Mouse (Mus musculus) erythroblast, embryonic 14.5 days (primary cell): Measurements from ENCODE around the gene Nol8. TPM values are rescaled to one million over a fixed set of nuclear protein-coding genes. Genes with fewer than 3 reads are reported as not detected.
A peak's percentile ranks its signal among the peaks of the same experiment; 100 is the strongest.

ENCODE experiments used
- H3K27me3 ChIP-seq: 2 replicates; pipeline ENCODE4 v1.6.1; 2012; ENCODE audit warnings: inconsistent platforms; ENCODE audit not compliant: control insufficient read depth
- H3K36me3 ChIP-seq: 2 replicates; pipeline ENCODE4 v1.6.1; 2012; ENCODE audit warnings: mild to moderate bottlenecking, inconsistent platforms; ENCODE audit not compliant: control insufficient read depth
- H3K4me1 ChIP-seq: 2 replicates; pipeline ENCODE4 v1.6.1; 2012; ENCODE audit warnings: inconsistent platforms; ENCODE audit not compliant: control insufficient read depth
- H3K4me3 ChIP-seq: replicated peaks from 2 replicates; pipeline ENCODE3; 2012; ENCODE audit warnings: moderate library complexity, mild to moderate bottlenecking, inconsistent platforms
- H3K9me3 ChIP-seq: 2 replicates; pipeline ENCODE4 v1.6.1; 2012; ENCODE audit warnings: low read length, inconsistent platforms, mixed read lengths; ENCODE audit not compliant: control insufficient read depth
- GATA1 ChIP-seq: IDR thresholded peaks from 2 replicates; pipeline ENCODE4 v1.6.1; 2012; ENCODE audit warnings: low read length, inconsistent platforms, mixed read lengths
- TAL1 ChIP-seq: IDR thresholded peaks from 3 replicates; pipeline ENCODE4 v1.6.1; 2012; ENCODE audit warnings: low read length, inconsistent platforms, mixed read lengths
- polyA plus RNA-seq: library from polyadenylated mRNA; stranded (reverse); fragments of >175 nt; gene quantifications from 2 replicates; pipeline ENCODE4 v1.2.3, GENCODE M21; 2012

Nol8 gene
- polyA plus RNA-seq: 0.09 TPM in 2 replicates

DNA sequence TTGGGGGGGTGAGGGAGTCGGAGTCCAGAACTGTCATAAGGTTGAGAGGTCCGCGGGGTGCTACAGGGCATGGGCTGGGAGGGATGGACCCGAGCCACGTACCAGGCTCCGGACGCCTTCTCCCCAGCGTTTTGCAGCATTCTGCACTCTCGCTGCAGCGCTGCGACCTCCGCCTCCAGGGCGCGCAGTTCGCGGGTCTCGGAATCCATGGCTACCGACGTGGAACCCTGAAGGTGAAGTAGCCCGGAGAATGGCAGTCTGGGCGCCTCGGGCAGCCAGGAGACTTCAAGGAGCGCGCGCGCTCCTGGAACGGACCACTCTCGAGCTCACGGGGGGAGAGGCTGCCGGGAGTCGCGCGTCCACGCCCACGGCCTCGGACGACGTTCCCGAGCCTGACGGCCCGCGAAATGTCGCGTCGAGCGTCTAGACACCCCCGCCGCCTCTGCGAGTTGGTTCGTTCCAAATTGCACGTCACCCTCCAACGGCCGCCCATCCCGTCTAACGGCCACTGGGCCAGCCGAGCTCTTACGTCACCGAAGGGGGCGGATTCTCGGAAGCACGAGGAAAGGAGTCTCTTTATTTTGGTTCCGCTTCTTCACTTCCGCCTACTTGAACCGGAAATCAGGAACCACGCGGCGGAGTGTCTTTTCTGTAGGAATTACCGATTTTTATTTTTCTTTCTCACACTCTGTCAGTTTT, at the start of gene Nol8, which contains the start of gene Cenpp:
Nol8 (plus strand) TSS at position 598 of the 699 bp plus-strand sequence.
Cenpp (minus strand) TSS at position 305 of the 699 bp plus-strand sequence.
- Histone ChIP-seq H3K4me3 (peak within 1 kb of the TSS; percentile 79), H3K27me3 (no peaks in the 10 kb centered on the region), H3K4me1 (peaks cover 27% of the 10 kb centered on the region), H3K9me3 (no peaks in the 10 kb centered on the region), H3K36me3 (peaks cover 33% of the 10 kb centered on the region)
- TF ChIP-seq GATA1 (no peak), TAL1 (no peak)

DNA sequence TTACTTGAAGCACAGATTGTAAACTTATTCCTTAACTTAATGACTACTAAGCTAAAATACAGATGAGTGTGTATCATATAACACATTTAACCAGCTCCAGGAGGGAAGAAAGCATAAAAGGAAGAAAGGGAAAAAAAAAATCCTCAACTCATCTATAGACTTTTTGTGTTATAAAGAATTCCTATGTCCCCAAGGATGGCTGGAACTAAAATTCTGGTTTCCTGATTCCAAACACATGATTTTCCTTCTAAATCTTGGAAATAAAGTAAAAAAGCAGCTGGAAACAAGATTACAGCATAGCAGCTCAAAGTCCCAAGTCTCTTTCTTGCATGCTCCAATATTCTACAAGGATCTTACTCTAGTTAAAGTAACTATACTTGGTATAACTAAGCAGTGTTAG, 49.3 kb upstream of the Nol8 start:
- Histone ChIP-seq H3K4me3 (no peak overlapping the region), H3K9me3 (0 out of 2 replicates have a peak, but pooled peaks cover 2% of the 10 kb centered on the region), H3K27me3 (no peaks in the 10 kb centered on the region), H3K4me1 (no peaks in the 10 kb centered on the region), H3K36me3 (peaks cover 11% of the 10 kb centered on the region)
- TF ChIP-seq GATA1: no peak
- no peak for TF ChIP-seq TAL1

DNA sequence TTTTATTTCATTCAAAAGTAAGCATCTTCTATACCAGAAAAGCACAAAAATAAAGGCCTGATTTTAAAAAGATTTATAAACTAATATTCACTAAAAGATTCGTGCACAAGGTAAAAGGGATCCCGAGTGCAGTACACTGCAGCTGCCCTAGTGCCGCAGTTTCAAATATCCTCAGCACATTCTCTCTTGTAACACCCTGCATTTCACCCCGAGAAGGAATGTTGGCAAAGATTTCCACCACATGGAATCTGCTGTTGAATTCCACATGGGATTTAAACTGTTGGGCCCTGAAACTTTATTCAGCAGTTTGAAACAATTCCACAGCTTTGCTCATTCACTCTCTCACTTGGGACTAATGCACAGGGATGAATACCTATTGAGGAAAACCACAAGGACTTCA, 45.2 kb upstream of the Nol8 start, which contains the start of gene Ogn:
Ogn (plus strand) TSS at position 333 of the 400 bp plus-strand sequence.
- Histone ChIP-seq H3K4me3 (no peak within 1 kb of the TSS), H3K4me1 (no peaks in the 10 kb centered on the region), H3K27me3 (no peaks in the 10 kb centered on the region), H3K9me3 (no peaks in the 10 kb centered on the region), H3K36me3 (peaks cover 2% of the 10 kb centered on the region)
- TF ChIP-seq TAL1 (no peak), GATA1 (no peak)

DNA sequence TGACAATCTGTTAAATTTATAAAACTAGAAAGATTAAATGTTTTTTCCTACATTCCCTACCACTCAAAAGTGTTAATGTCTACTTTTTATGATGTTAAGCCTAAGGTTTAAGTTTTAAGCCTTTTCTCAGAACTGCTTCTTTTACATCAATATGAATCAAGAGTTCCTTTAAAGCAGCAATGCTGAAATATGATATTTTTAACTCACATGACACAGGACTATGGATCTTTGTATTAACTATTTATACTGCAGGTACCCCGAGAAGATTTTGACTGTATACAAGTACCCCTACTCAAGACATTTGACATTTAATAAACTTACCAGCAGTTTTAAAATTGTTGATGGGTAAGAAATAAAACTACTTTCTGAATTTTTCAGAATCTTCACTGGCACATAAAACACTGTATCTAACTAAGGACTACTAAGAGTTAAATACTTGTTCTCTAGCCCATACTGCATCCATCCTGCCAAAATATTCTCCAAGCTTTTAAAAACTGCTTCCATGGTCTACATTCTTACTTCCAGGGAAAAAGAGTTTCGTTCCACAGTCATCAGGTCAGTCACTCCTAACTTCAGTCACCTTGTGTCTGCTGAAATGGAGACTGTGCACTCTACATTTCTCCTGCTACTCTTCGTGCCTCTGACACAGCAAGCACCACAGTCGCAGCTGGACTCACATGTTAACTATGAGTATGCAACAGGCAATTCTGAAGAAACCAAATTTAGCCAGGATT, 44.1 kb upstream of the Nol8 start:
- Histone ChIP-seq H3K4me1 (no peaks in the 10 kb centered on the region), H3K27me3 (no peaks in the 10 kb centered on the region), H3K4me3 (no peak overlapping the region), H3K36me3 (peaks cover 3% of the 10 kb centered on the region), H3K9me3 (no peaks in the 10 kb centered on the region)
- TF ChIP-seq TAL1 (no peak), GATA1 (no peak)

DNA sequence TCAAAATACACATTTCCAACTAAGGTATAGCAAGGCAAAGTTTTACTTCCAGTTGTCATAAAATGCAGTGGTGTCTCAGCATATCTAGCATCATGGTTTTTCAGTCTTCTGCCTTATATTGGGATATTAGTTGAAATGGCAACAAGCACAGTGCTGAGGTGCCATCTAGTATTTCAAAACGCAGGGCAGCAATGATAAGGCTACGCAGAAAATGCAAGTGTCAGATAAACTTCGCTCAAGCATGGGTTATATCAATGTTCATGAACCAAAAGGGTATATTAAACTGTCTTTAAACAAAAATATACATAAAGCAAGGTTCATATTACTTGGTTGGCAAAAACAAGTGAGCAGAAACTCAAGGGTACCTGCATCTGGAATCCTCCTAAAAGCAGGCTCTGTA, 35.9 kb upstream of the Nol8 start:
- H3K9me3 ChIP-seq: no peaks in the 10 kb centered on the region
- no peak for TF ChIP-seq GATA1
- no peak for TF ChIP-seq TAL1
- H3K36me3 ChIP-seq: peaks cover 21% of the 10 kb centered on the region
- no peaks in the 10 kb centered on the region for H3K27me3 ChIP-seq
- H3K4me3 ChIP-seq: no peak overlapping the region
- H3K4me1 ChIP-seq: peaks cover 41% of the 10 kb centered on the region

DNA sequence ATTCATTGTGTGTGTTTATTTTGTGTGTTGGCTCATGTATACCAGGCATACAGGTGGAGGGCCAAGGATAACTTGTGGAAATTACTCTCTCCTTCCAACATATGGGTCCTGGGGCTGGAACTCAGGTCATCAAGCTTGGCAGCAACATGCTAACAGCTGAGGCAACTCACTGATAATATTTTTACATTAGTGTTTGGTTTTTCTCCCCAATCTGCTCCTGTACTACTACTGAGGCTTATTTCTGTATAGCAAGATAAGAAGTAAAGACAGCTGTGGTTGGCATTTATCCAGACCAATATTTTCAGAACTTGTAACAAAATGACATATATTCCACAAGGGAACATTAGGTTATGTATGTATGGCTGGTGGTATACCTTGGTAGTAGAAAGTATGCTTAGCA, 34.5 kb upstream of the Nol8 start:
- TF ChIP-seq GATA1 (no peak), TAL1 (no peak)
- no peaks in the 10 kb centered on the region for H3K27me3 ChIP-seq
- H3K9me3 ChIP-seq: no peaks in the 10 kb centered on the region
- H3K36me3 ChIP-seq: peaks cover 21% of the 10 kb centered on the region
- H3K4me3 ChIP-seq: no peak overlapping the region
- peaks cover 41% of the 10 kb centered on the region for H3K4me1 ChIP-seq

DNA sequence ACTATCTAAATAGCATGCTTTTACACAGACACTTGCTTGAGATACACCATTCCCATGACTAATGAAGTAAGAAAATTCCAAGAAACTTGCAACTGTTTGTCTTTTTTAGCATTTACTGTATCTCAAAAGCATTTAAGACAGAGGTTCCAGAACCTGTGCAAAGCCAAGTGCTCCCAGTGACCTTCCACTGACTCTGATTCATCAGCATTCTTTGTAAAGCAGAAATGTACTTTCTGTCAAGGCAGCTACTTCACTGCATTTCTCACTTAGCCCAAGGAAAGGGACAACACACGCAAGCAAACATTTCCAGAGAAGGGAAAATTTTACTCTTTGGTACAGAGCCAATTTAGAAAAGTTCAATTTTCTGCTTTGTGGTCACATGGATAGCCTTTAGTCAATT, 29.7 kb upstream of the Nol8 start:
- Histone ChIP-seq H3K36me3 (peaks cover 14% of the 10 kb centered on the region), H3K4me1 (peaks cover 19% of the 10 kb centered on the region)
- no peak for TF ChIP-seq TAL1
- TF ChIP-seq GATA1: no peak

DNA sequence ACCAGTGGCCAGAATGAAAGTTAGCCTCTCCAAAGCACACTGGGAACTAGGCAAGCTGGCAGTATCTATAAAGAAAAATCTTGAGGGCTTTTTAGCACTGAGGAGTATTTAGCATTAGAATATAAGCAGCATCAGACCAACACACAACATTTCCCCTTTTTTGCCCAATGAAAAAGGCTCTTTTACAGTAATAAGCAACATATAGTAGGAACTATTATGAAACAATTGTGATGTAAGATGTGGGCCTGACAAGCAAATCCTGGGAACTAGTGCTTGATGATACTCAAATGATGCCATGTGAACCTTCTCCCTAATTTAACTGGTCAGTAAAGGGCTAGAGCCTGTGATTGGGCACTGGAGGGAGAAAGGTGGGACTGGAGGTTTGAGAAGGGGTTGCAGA, 24.7 kb upstream of the Nol8 start:
- H3K4me3 ChIP-seq: no peak overlapping the region
- H3K4me1 ChIP-seq: peaks cover 9% of the 10 kb centered on the region
- H3K36me3 ChIP-seq: peaks cover 29% of the 10 kb centered on the region
- H3K27me3 ChIP-seq: no peaks in the 10 kb centered on the region
- H3K9me3 ChIP-seq: no peaks in the 10 kb centered on the region
- TF ChIP-seq TAL1: no peak
- TF ChIP-seq GATA1: no peak

More for the DNA sequence above, 29.7 kb upstream of the Nol8 start:
- no peaks in the 10 kb centered on the region for H3K27me3 ChIP-seq
- no peak overlapping the region for H3K4me3 ChIP-seq
- no peaks in the 10 kb centered on the region for H3K9me3 ChIP-seq

DNA sequence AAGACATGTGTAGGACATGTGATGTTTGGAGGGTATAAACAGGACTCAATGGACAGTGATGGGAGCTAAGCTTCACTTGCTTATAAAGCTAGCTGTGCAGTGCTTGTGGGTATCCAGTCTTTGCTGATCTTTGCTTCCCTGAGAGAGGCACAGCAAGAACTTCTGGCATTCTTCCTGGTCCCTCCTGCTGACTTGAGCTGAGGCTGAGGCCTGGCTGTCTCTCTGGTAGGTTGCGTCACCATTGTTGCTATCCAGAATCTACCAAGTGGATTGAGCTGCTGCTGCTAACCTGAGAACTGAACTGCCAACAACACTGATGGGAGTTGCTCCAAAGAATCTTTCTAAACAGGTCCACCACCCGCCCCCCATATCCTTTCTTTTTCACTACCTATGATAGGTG, 23.8 kb upstream of the Nol8 start:
- Histone ChIP-seq H3K4me1 (peaks cover 9% of the 10 kb centered on the region), H3K4me3 (no peak overlapping the region), H3K36me3 (peaks cover 31% of the 10 kb centered on the region), H3K27me3 (no peaks in the 10 kb centered on the region), H3K9me3 (no peaks in the 10 kb centered on the region)
- TF ChIP-seq GATA1: no peak
- no peak for TF ChIP-seq TAL1
